Mouse (Mus musculus): ENCODE results near the gene Epb41l2.

Gene Epb41l2

GRCm38 (mm10) chr10:25365708-25366107 is 6.1 kb downstream of the Epb41l2 start:
- no peak for DNase-seq

GRCm38 (mm10) chr10:25366691-25367090 is 7.1 kb downstream of the Epb41l2 start:
- DNase-seq = no peak

- no peak for DNase-seq
These were observed 9.3 kb downstream of the Epb41l2 start for GRCm38 (mm10) chr10:25368928-25369327.

GRCm38 (mm10) chr10:25369691-25370090 is 10.1 kb downstream of the Epb41l2 start:
- no peak for DNase-seq

- no peak for DNase-seq
These were observed 11.7 kb downstream of the Epb41l2 start for GRCm38 (mm10) chr10:25371336-25371735.

- DNase-seq = no peak
These were observed 12.3 kb downstream of the Epb41l2 start for GRCm38 (mm10) chr10:25371915-25372371.

GRCm38 (mm10) chr10:25372510-25373148 is 13.0 kb downstream of the Epb41l2 start:
- no peak for DNase-seq

GRCm38 (mm10) chr10:25375036-25375435 is 15.4 kb downstream of the Epb41l2 start:
- no peak for DNase-seq

GRCm38 (mm10) chr10:25380746-25381481 is 21.3 kb downstream of the Epb41l2 start:
- DNase-seq = no peak

GRCm38 (mm10) chr10:25381951-25382350 is 22.4 kb downstream of the Epb41l2 start:
- DNase-seq = no peak

- no peak for DNase-seq
These were observed 23.6 kb downstream of the Epb41l2 start for GRCm38 (mm10) chr10:25383171-25383570.

GRCm38 (mm10) chr10:25384391-25384790 is 24.8 kb downstream of the Epb41l2 start:
- no peak for DNase-seq

GRCm38 (mm10) chr10:25385811-25386580 is 26.4 kb downstream of the Epb41l2 start:
- no peak for DNase-seq

- no peak for DNase-seq
These were observed 27.3 kb downstream of the Epb41l2 start for GRCm38 (mm10) chr10:25386868-25387267.

- no peak for DNase-seq
These were observed 27.7 kb downstream of the Epb41l2 start for GRCm38 (mm10) chr10:25387268-25387667.

GRCm38 (mm10) chr10:25392786-25393185 is 33.2 kb downstream of the Epb41l2 start:
- DNase-seq = no peak

GRCm38 (mm10) chr10:25393721-25394120 is 34.1 kb downstream of the Epb41l2 start:
- DNase-seq = no peak

GRCm38 (mm10) chr10:25395236-25395886 is 35.8 kb downstream of the Epb41l2 start:
- DNase-seq = no peak

GRCm38 (mm10) chr10:25396859-25397258 is 37.3 kb downstream of the Epb41l2 start:
- DNase-seq = no peak

- no peak for DNase-seq
These were observed 38.4 kb downstream of the Epb41l2 start for GRCm38 (mm10) chr10:25397767-25398690.

GRCm38 (mm10) chr10:25399016-25399415 is 39.4 kb downstream of the Epb41l2 start:
- no peak for DNase-seq

GRCm38 (mm10) chr10:25400076-25400475 is 40.5 kb downstream of the Epb41l2 start:
- no peak for DNase-seq

Measured in cerebellum, postnatal 14 days (tissue).